Mouse (Mus musculus) cerebellum, adult 2 months (tissue): Measurements from ENCODE around the gene Abcd3. TPM values are rescaled to one million over a fixed set of nuclear protein-coding genes. Genes with fewer than 3 reads are reported as not detected.

Source experiments
- DNase-seq, 2 experiments: peaks; one replicate each; pipeline ENCODE4 v3.0.0; 2021
- H3K27ac ChIP-seq: fragments of 200-500 bp; 2 replicates; pipeline ENCODE4 v1.5.1; 2012; ENCODE audit warnings: low read length, control low read depth, inconsistent platforms; ENCODE audit not compliant: insufficient read depth
- H3K27me3 ChIP-seq: fragments of 200-500 bp; 2 replicates; pipeline ENCODE4 v1.6.1; 2012; ENCODE audit warnings: inconsistent platforms, mild to moderate bottlenecking, low read length, moderate library complexity; ENCODE audit not compliant: control insufficient read depth, insufficient read depth
- H3K4me1 ChIP-seq: fragments of 200-500 bp; 2 replicates; pipeline ENCODE4 v1.6.1; 2011; ENCODE audit warnings: low read length; ENCODE audit not compliant: control insufficient read depth, insufficient read depth
- H3K4me3 ChIP-seq: fragments of 200-500 bp; replicated peaks from 2 replicates; pipeline ENCODE3; 2011; ENCODE audit warnings: mild to moderate bottlenecking, low read depth, low read length, control low read depth; ENCODE audit not compliant: insufficient read depth
- CTCF ChIP-seq: fragments of 200-500 bp; IDR thresholded peaks from 2 replicates; pipeline ENCODE4 v1.5.1; 2011; ENCODE audit warnings: low read depth, mild to moderate bottlenecking, control low read depth, low read length, moderate library complexity, borderline replicate concordance; ENCODE audit not compliant: insufficient read depth
- POLR2A ChIP-seq: fragments of 200-500 bp; IDR thresholded peaks from 2 replicates; pipeline ENCODE4 v1.6.1; 2011; ENCODE audit warnings: low read length, control low read depth, borderline replicate concordance; ENCODE audit not compliant: insufficient read depth
- WGBS: fragments of 180-500 bp; shearing (Covaris S2); methylation state at CpG from one replicate; pipeline ENCODE4 v1.1.7; 2018; 5-methylcytosine and 5-hydroxymethylcytosine counted together
- polyA plus RNA-seq: library from polyadenylated mRNA; depleted of rRNA; stranded (reverse); fragments of >200 nt; gene quantifications from 2 replicates; pipeline ENCODE4 v1.2.3, GENCODE M21; 2012

Gene Abcd3
- polyA plus RNA-seq, 1 experiment, result 31.7 TPM

GRCm38 (mm10) chr3:121825092-121825491, 10.0 kb upstream of the Abcd3 start:
- 88% methylated on average over 1 of the region's 1 CpGs for WGBS
- Histone ChIP-seq H3K4me1 (no peaks in the 10 kb centered on the region), H3K27me3 (no peaks in the 10 kb centered on the region), H3K4me3 (no peak overlapping the region), H3K27ac (no peak overlapping the region)
- TF ChIP-seq CTCF, result no peak
- no peak for TF ChIP-seq POLR2A
- no peak for DNase-seq

GRCm38 (mm10) chr3:121824319-121824718, 9.2 kb upstream of the Abcd3 start:
- TF ChIP-seq CTCF (no peak), POLR2A (no peak)
- no peak overlapping the region for H3K27ac ChIP-seq
- no peak overlapping the region for H3K4me3 ChIP-seq
- no peaks in the 10 kb centered on the region for H3K4me1 ChIP-seq
- no peaks in the 10 kb centered on the region for H3K27me3 ChIP-seq
- 95% methylated on average over 1 of the region's 1 CpGs for WGBS
- DNase-seq, result no peak

DNA sequence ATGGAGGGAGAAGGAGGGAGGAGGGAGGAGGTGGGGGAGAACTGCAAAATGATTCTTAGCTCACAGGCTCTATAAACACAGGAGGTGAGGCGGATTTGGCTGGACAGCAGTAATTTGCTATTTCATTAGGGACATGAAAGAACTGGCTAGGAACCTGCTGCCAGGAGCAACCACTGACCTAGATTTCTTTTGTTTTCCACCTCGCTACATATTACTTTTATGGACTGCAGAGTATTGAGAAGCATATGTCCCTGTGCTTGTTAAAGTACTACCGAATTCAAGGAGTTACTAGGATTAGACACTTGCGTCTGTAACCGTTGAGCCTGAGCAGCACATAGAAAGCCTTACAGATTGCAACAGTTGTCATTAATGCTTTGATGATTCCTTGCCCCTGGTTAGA, 7.5 kb upstream of the Abcd3 start:
- no peak for DNase-seq
- Histone ChIP-seq H3K4me3 (no peak overlapping the region), H3K27me3 (no peaks in the 10 kb centered on the region), H3K4me1 (no peaks in the 10 kb centered on the region), H3K27ac (no peak overlapping the region)
- 73% methylated on average over 5 of the region's 5 CpGs for WGBS
- TF ChIP-seq POLR2A (no peak), CTCF (no peak)

DNA sequence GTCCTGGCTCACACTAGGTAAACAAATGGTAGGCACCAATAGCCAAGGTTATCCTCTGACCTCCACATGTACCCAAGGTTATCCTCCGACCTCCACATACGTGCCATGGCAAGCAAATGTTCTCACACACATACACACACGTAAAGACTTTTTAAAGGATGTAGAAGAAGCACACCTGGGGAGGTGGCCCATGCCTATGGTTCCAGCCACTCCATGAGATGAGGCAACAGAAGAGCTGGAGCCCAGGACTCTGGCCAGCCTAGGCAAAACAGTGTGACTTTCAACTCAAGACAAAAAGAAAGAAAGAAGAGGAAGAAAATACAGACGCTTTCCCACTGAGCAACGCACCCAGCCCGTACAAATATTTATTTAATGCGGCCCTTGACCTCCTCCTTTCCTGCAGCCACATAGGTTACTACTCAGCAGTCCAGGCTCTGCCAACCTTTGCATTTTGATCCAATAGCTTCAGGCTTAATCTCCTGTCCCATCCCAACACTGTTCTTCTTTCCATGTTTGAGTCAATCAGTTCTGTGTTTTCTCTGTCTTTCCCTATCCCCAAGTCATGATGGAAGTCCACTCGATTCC, 6.5 kb upstream of the Abcd3 start:
- Histone ChIP-seq H3K27ac (no peak overlapping the region), H3K27me3 (no peaks in the 10 kb centered on the region), H3K4me3 (no peak overlapping the region), H3K4me1 (no peaks in the 10 kb centered on the region)
- no peak for TF ChIP-seq POLR2A
- no peak for TF ChIP-seq CTCF
- 92% methylated on average over 8 of the region's 8 CpGs for WGBS
- no peak for DNase-seq

- 69% methylated on average over 3 of the region's 3 CpGs for WGBS
- Histone ChIP-seq H3K4me3 (no peak overlapping the region), H3K27me3 (no peaks in the 10 kb centered on the region), H3K27ac (no peak overlapping the region), H3K4me1 (no peaks in the 10 kb centered on the region; the same call in 1 of the 2 replicates)
- no peak for TF ChIP-seq CTCF
- TF ChIP-seq POLR2A, result no peak
- DNase-seq, result no peak
These were observed 4.6 kb upstream of the Abcd3 start for GRCm38 (mm10) chr3:121819693-121820200.

- Histone ChIP-seq H3K27ac (no peak overlapping the region), H3K4me3 (no peak overlapping the region), H3K27me3 (no peaks in the 10 kb centered on the region), H3K4me1 (no peaks in the 10 kb centered on the region; the same call in 1 of the 2 replicates)
- TF ChIP-seq POLR2A (no peak), CTCF (no peak)
- 73% methylated on average over 10 of the region's 10 CpGs for WGBS
- no peak for DNase-seq
These were observed 3.8 kb upstream of the Abcd3 start for GRCm38 (mm10) chr3:121818736-121819396.

- WGBS, result 7% methylated on average over 16 of the region's 16 CpGs
- Histone ChIP-seq H3K27me3 (no peaks in the 10 kb centered on the region), H3K4me1 (no peaks in the 10 kb centered on the region; the same call in 1 of the 2 replicates), H3K4me3 (peak overlapping the region; percentile 81), H3K27ac (peak overlapping the region; percentile 87)
- TF ChIP-seq CTCF (no peak), POLR2A (no peak)
- DNase-seq, result no peak
These were observed 590 bp upstream of the Abcd3 start for GRCm38 (mm10) chr3:121815549-121816235.
